Mouse (Mus musculus) B cell, adult 2 months (primary cell): ENCODE measurements around the gene Atcay.
"Not testable (repeated sequence)": the region's sequence is repeated elsewhere in the genome, so short reads cannot be mapped to it uniquely, and the experiment has no call there.

ENCODE experiments used
- DNase-seq, 2 experiments: peaks; one replicate each; pipeline ENCODE4 v3.0.0; 2022

Gene Atcay

GRCm38 (mm10) chr10:81177958-81178712, 52.5 kb downstream of the Atcay start:
- DNase-seq: no peak

DNA sequence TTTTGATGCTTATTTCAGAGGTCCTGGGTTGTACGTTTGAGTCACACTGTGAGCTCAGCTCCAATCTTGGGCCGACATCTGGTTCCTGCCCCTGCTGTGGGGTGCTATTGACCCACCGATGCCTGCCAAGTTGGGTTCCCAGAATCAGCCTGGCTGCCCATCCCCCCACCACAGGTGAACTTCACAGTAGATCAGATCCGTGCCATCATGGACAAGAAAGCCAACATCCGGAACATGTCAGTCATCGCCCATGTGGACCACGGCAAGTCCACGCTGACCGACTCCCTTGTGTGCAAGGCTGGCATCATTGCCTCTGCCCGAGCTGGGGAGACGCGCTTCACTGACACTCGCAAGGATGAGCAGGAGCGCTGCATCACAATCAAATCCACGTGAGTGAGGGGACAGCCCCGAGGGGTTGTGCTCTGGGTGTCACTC, 53.1 kb downstream of the Atcay start:
- DNase-seq: peak; percentile 45 to 54

DNA sequence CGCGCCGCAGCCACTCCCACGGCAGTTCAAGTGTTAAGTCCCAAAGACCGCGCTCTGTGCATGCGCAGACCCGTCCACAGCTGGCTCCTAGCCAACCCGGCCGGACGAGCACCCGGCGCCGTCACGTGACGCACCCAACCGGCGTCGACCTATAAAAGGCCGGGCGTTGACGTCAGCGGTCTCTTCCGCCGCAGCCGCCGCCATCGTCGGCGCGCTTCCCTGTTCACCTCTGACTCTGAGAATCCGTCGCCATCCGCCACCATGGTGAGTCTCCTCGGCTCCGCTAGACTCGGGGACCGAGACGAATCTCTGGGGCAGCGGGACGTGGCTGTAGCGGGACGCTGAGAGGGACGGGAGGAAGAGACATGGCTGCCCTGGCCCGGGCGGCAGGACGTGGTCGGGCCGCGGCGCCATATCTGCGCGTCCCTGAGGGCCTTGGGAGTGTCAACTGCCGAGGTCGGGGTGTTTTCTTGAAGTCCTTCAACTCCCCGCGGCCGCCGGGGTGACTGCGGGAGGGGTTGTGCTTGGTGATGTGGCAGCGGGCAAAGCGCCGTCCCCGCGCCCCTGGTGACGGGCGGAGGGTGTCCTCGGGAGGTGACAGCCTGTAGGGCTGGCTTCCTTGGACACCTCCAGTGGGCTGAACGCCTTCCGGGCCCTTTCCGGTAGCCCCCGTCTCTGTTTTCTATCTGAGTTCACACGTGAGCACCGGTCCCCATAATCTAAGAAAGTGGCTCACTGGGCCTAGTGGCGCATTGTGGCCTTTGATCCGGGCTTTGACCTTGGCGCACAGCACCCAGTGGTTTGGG, 54.0 kb downstream of the Atcay start, which contains the start of gene Eef2:
Gene Eef2 (plus strand): TSS at position 166 of the 806 bp plus-strand sequence.
- peak; percentile 98 for DNase-seq

GRCm38 (mm10) chr10:81175936-81176465, 54.6 kb downstream of the Atcay start:
- DNase-seq: no peak

GRCm38 (mm10) chr10:81175345-81175701, 55.3 kb downstream of the Atcay start:
- not testable (repeated sequence) for DNase-seq

DNA sequence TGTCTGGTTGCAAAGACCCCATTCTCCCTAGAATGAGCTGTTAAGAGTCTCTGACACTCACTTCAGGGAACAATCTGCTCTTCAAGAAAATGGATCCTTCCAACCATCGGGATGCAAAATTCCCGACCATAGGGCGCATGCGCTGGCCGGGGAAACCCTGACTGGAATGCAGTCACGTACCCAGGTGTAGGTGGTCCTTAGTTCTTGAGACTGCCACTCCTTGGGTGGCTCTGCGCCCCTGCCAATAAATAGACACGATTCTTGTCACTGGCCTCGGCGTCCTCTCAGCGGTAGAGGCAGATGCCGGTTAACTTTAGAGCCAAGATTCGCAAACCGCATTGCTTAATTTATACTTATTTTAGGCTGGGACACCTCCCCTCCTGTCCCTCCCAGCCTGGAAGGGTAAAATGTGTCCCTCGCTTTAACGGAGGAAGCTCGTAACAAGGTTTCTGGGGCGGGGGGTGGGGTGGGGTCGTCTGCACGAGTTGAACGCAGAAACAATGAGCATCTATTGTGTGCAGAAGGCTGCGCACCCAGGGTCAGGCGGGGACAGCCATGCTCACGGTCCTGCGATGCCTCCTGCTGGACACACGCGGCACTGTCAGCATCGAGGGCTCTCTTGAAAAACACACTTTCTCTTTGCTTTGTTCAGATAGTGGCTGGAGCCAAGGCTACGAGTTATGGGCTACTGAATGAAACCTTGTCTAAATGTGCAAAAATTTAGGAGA, 55.9 kb downstream of the Atcay start:
- peak; percentile 91 for DNase-seq

DNA sequence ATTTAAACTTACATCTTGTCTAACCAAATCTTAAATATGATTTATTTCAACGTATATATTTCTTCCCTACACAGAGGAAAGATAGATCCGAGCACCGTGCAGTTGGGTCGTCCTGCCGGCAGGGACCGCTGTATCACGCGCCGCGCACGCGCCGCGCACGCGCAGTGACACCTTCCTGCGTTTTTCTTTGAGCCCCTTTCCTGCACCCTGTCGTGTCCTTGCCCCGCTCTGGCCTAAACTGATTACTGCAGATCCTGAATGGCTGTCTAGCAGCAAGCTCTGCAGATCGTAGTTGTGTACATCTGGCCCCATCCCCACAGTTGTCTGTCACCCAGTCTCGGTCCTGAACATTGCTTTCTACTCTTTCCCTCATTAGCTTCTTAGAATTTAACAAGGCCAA, 57.5 kb downstream of the Atcay start:
- DNase-seq: peak; percentile 87 to 88

DNA sequence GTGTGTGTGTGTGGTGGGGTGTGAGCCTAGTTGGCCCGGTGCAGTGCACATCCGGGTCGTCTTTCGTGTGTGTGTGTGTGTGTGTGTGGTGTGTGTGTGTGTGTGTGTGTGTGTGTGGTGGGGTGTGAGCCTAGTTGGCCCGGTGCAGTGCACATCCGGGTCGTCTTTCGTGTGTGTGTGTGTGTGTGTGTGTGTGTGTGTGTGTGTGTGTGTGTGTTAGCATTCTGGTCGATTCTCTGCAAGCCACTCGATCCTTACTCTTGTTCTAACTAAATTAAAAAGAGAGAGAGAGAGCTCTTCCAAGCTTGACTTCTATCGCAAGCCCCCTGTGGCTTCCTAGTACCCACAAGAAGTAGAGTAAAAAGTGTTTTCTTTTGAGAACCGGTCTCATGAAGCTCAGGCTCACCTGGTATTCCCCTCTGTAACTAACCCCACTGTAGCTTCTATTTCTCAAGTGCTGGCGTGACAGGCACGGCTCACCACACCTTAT, 61.2 kb downstream of the Atcay start:
- DNase-seq: peak; percentile 70 to 73

- DNase-seq: peak; percentile 86 to 91
These were observed 62.0 kb downstream of the Atcay start for GRCm38 (mm10) chr10:81168521-81169244.

DNA sequence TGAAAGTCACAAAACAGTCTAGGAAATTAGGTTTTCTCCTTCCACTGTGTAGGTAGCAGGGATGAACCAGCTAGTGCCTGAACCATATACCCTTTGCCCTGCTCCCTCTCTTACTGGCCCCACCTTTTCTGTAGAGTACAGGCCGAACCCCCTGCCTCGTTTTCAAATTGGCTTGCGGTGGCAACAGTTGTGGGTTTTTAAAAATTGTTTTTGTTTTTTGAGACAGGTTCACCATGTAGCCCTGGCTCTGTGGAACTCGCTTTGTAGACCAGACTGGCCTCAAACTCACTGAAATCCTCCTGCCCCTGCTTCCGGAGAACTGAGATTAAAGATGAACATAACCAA, 62.6 kb downstream of the Atcay start:
- no peak for DNase-seq

DNA sequence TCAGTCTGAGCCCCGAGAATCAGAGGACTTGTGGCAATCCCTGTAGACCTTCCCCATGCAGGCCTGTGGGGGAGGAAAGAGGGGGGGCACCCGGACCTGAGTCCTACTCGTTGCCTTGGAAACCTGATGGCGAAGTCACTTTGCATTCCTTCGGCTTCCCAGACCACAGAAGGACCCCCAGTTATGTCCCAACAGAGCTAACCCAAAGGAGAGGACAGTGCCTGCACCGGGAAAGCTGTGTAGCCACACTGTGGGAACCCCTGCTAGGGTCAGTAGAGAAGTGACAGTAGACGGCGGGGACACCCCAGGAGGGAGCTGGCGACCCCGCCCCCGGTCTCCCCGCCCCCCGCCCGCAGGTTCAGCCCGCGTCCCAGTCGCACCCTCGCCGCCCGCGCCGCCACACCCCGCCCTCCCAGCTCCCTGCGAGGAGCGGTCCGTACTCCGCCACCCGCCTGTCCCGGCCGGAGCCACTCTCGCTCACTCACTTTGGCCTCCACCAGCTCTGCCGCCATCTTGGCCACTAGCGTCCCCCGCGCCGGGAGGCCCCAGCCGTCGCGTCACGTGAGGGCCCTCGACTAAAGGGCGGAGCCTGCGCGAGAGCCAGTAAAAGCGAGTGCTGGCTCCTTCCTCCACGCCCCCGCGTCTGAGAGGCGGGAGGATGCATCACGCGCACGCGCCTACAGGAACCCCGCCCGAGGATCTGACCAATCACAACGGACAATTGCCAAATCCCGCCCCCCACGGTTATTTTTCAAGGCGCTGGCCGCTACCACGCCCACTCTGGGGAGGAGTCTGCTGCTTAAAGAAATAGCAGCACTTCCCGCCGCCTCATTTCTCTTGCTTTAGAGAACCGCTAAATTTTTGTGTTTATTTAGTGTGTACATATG, 63.2 kb downstream of the Atcay start, which contains the start of gene Pias4:
Gene Pias4 (minus strand): TSS at position 724 of the 887 bp plus-strand sequence.
- peak; percentile 99 to 100 for DNase-seq

DNA sequence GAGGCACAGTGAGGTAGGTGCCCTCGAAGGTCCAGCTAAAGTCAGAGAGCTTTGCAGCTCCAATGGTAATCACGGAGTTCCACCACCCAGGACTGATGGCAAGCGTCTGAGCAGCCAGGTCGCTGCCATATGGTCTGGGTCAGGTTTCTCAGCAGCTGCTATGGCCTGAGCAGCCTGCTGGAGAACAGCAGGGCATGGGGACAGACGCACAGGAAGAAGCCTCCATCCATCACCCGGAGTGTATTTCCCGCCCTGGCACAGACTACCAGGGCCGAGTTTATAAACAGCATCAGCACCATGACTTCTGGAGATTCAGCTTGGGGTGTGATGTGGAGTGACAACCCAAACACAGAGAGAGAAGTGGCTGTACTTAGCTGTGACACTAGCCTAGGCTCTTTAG, 65.5 kb downstream of the Atcay start:
- DNase-seq: no peak

GRCm38 (mm10) chr10:81162318-81162652, 68.3 kb downstream of the Atcay start:
- DNase-seq: peak in 1 of 2 experiments; percentile 90

DNA sequence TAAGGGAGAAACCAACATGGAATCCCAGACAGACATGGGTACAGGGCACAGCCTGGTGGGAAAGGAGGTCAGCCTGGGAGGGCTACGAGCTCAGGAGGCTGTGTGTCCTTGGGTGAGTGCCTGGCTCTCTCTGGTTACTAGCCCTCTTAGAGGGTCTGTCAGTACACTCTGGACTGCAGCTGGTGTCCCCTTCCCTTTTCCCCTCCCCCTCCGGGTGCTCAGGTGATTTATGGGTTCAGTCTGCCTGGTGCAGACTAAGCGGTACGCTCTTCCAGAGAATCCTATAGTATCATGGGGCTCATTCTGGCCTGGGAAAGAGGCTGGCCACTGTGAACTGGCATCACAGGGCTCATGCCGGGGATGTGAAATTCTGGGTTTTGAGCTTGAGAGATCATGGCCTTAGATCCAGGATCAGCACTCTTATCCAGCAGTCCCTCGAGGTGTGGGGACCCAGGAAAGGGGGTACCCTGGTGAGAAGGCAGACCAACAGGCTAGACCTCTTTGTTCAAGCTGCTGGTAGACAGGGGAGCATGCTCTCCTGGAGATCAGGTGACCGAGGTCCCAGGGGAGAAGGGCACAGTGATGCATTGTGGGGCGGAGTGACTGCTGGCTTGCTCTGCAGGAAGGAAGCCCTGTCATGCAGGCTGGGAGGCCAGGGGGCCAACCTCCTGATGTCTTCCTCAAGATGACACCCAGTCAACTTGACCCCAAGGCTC, 68.9 kb downstream of the Atcay start:
- DNase-seq: peak; percentile 97 to 99

DNA sequence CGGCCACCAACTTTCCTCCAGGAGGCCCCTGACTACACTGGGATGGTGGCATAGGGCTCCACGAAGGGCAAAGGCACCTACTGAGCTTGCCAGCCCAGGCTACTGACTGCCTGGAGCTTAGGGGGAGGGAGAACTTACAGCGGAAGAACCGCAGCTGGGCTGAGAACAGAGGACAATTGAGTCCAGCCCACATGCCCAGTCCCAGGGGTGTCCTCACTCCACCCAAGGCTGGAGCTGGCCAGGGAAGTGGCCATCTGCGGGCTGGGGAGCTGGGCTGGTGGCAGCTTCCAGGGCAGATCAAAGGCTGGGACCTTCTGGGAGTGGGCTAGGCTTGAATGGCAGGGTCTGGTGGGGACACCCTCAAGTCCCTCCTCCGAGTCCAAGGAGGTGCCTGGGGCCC, 75.9 kb downstream of the Atcay start:
- DNase-seq: no peak
